Mouse (Mus musculus) spleen, adult 2 months (tissue): ENCODE results near the gene Atxn7l3. TPM values are rescaled to one million over a fixed set of nuclear protein-coding genes. Genes with fewer than 3 reads are reported as not detected.

ENCODE experiments used
- DNase-seq, 2 experiments: peaks; one replicate each; pipeline versions ENCODE4 v3.0.0 to v3.0.0-alpha.2; 2012 to 2021; ENCODE audit warnings: low spot score in 2 of 2, low read depth in 1 of 2
- H3K27ac ChIP-seq: fragments of 200-500 bp; 2 replicates; pipeline ENCODE4 v1.5.1; 2012; ENCODE audit warnings: low read length, inconsistent platforms; ENCODE audit not compliant: insufficient read depth
- H3K27me3 ChIP-seq: fragments of 200-500 bp; 2 replicates; pipeline ENCODE4 v1.6.1; 2012; ENCODE audit warnings: mild to moderate bottlenecking, moderate library complexity, low read length, inconsistent platforms; ENCODE audit not compliant: control insufficient read depth, insufficient read depth
- H3K36me3 ChIP-seq: fragments of 200-500 bp; 2 replicates; pipeline ENCODE4 v1.6.1; 2012; ENCODE audit warnings: mild to moderate bottlenecking, low read length, inconsistent platforms; ENCODE audit not compliant: control insufficient read depth, insufficient read depth
- H3K4me1 ChIP-seq: fragments of 200-500 bp; 2 replicates; pipeline ENCODE4 v1.6.1; 2011; ENCODE audit warnings: inconsistent platforms; ENCODE audit not compliant: control insufficient read depth, insufficient read depth, insufficient read length
- H3K4me3 ChIP-seq: fragments of 200-500 bp; 2 replicates; pipeline ENCODE4 v1.5.1; 2011; ENCODE audit warnings: mild to moderate bottlenecking, inconsistent platforms; ENCODE audit not compliant: insufficient read depth, insufficient read length; ENCODE audit errors: extremely low read depth
- CTCF ChIP-seq: fragments of 200-500 bp; IDR thresholded peaks from 2 replicates; pipeline ENCODE4 v1.5.1; 2011; ENCODE audit warnings: mild to moderate bottlenecking, inconsistent platforms; ENCODE audit not compliant: insufficient read depth, insufficient read length, insufficient replicate concordance; ENCODE audit errors: extremely low read depth
- POLR2A ChIP-seq: fragments of 200-500 bp; IDR thresholded peaks from 2 replicates; pipeline ENCODE4 v1.6.1; 2011; ENCODE audit warnings: low read depth, low read length, inconsistent platforms
- WGBS: fragments of 180-500 bp; shearing (Covaris S2); methylation state at CpG from one replicate; pipeline ENCODE4 v1.1.7; 2018; 5-methylcytosine and 5-hydroxymethylcytosine counted together
- polyA plus RNA-seq: library from polyadenylated mRNA; depleted of rRNA; stranded (reverse); fragments of >200 nt; gene quantifications from 2 replicates; pipeline ENCODE4 v1.2.3, GENCODE M21; 2012

The Atxn7l3 gene
- polyA plus RNA-seq, 1 experiment = 39.8 TPM

DNA sequence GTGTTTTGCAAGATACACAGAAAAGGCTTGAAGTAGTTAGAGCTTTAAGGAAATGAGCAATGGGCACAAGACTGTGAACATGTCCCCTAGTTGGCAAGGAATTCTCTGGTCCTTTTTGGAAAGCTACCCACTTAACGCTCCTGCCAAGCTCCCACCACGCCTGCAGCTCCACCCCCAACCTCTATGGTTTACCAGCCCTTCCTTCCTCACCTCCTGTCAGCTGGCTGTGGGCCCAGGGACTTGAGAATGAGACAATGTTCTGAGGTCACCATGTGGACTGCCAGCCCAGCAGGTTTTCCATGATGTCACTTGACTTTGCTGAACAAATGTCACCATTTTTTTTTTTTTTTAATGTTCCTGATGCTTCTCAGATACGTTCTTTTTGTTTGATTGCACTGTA is 42.1 kb upstream of the Atxn7l3 start:
- TF ChIP-seq CTCF = no peak
- TF ChIP-seq POLR2A = no peak
- whole genome bisulfite sequencing = 3% methylated on average over 3 of the region's 3 CpGs
- no peak for DNase-seq
- H3K27ac ChIP-seq = no peak overlapping the region
- H3K4me3 ChIP-seq = no peak overlapping the region
- H3K4me1 ChIP-seq = no peaks in the 10 kb centered on the region
- H3K36me3 ChIP-seq = no peaks in the 10 kb centered on the region
- H3K27me3 ChIP-seq = no peaks in the 10 kb centered on the region; the same call in 1 of the 2 replicates

DNA sequence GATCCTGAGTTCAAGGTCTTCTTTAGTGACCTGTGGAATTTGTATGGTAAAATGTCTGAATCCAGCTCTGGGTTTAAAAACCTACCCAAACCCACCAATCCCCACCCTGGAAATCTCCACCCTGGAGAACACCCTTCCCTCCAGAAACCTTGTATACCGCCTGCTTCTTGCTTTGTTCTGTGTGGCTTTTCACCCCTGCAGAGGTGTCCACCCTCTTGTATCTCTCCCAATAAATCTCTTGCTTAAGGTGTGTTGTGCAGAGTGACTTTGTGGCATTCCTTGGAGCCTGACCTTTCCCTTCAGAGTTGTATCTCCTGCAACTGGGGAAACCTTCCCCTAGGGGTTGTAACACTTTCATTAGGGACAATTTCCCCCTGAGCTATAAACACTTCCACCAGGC is 41.5 kb upstream of the Atxn7l3 start:
- no peak for DNase-seq
- no peaks in the 10 kb centered on the region; the same call in 1 of the 2 replicates for H3K27me3 ChIP-seq
- no peaks in the 10 kb centered on the region for H3K4me1 ChIP-seq
- H3K4me3 ChIP-seq = no peak overlapping the region
- 87% methylated on average over 1 of the region's 1 CpGs for WGBS
- H3K36me3 ChIP-seq = no peaks in the 10 kb centered on the region
- no peak overlapping the region for H3K27ac ChIP-seq
- no peak for TF ChIP-seq CTCF
- no peak for TF ChIP-seq POLR2A

DNA sequence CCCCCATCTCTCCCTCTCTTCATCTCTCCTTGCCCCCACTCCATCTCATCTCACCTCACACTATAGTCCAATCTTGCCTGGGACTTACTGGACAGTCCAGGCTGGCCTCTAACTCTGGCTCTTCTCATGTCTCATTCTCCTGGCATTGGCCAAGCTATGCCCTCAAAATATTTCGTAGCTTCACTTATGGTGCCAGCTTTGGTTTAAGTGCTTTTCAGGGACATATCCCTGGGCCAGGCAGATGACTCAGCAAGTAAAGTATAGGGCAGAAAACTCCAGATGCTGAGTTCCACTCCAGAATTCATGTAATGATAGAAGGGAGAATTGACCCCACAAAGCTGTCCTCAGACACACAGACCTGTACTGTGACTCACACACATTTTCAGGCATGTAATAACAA is 39.8 kb upstream of the Atxn7l3 start:
- no peak for TF ChIP-seq CTCF
- DNase-seq = no peak
- WGBS = 77% methylated on average over 1 of the region's 1 CpGs
- H3K4me3 ChIP-seq = no peak overlapping the region
- no peaks in the 10 kb centered on the region for H3K4me1 ChIP-seq
- H3K27ac ChIP-seq = no peak overlapping the region
- H3K27me3 ChIP-seq = no peaks in the 10 kb centered on the region; the same call in none of the 2 replicates
- no peaks in the 10 kb centered on the region for H3K36me3 ChIP-seq

DNA sequence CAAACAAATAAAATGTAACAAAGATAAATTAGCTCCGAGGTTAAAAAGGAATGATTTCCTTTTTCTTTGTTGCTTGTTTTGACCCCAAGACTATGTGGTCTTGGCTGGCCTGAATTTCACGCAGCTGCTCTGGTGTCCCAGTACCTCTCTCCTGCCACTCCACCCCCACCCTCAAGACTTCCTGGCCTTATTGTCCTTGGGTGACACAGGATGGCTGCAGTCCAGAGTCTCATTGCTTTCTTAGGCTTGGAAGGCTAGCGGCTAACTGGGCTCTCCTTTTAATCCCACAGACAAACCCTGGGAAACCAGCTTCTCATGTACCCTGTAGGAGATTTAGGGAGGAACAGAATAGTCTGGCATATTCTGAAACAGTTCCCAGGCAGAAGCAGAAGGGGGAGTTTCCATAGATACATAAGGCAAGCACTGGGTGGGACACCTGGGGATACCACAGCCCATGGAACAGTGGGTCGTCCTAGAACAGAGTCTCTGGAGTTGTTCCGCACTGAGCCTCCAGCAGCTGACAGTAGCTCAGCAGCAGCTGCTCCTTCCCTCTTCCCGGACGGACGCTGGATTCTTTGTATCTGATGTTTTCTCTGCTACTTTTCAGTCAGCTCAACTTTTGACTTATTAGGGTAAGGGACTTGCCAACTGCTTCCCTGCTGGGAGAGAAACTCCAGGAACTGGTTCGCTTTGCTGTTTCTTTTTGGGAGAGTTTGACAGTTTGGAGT is 38.7 kb upstream of the Atxn7l3 start:
- TF ChIP-seq CTCF = no peak
- TF ChIP-seq POLR2A = no peak
- Histone ChIP-seq H3K4me3 (no peak overlapping the region), H3K27me3 (no peaks in the 10 kb centered on the region; the same call in none of the 2 replicates), H3K27ac (no peak overlapping the region), H3K4me1 (no peaks in the 10 kb centered on the region), H3K36me3 (no peaks in the 10 kb centered on the region)
- DNase-seq = no peak
- 63% methylated on average over 9 of the region's 9 CpGs for WGBS

DNA sequence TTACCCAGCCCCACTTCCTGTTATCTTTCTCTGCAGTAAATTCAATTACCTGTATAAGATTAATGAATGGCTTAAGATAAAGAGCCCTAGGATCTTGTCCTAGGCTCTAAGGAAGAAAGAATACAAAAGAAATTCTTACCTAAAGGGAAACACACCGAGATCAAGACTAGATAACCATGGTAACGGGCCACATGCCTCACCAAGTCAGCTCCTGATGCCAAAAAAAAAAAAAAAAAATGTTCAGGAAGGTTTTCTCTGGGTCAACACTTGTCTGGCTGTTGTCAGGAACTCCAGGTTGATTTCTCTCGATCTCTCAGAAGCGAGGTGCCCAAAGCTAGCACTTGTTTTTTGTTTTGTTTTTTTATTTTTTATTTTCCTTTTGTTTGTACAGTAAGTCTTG is 37.6 kb upstream of the Atxn7l3 start:
- Histone ChIP-seq H3K27ac (no peak overlapping the region), H3K4me3 (no peak overlapping the region), H3K27me3 (no peaks in the 10 kb centered on the region; the same call in none of the 2 replicates), H3K36me3 (no peaks in the 10 kb centered on the region), H3K4me1 (no peaks in the 10 kb centered on the region)
- WGBS = 79% methylated on average over 4 of the region's 4 CpGs
- no peak for TF ChIP-seq POLR2A
- DNase-seq = no peak

DNA sequence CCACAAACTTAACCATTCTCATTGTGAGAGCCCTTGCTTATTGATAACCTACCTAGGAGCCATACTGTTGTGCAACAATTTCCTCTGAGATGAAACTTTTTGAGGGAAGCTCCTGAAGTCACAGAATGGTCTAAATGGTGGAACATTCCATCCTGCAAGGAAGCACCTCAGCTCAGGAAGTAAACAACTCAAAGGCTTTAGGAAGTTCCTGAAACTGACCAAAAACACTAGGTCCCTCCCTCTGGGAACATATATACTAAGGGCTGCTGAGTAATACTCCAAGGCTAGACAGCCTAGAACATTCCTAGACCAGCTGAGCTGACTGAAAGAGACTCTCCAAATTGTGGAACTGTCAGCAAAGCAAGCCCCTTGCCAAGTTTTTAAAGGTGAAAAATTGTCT is 36.6 kb upstream of the Atxn7l3 start:
- Histone ChIP-seq H3K4me1 (no peaks in the 10 kb centered on the region), H3K27ac (no peak overlapping the region), H3K4me3 (no peak overlapping the region), H3K27me3 (no peaks in the 10 kb centered on the region; the same call in none of the 2 replicates), H3K36me3 (no peaks in the 10 kb centered on the region)
- DNase-seq = no peak
- TF ChIP-seq POLR2A (no peak), CTCF (no peak)

DNA sequence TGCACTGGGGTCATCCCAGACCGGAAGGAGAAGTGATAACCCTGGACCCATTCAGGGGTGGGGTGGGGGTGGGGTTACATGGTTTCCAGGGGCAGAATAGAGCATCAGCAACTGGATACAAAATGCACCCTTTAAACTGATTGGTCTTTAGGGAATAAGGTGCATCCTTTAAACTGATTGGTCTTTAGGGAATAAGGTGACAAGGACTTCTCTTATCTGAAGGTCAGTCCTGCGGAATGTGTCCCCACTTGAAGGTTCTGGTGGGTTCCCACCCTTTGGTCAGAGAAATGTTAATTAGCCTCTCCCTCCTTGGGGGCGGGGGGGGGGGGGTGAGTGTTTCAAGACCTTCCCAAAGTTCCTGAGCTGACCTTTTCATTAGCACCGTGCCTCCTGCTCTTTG is 35.4 kb upstream of the Atxn7l3 start:
- TF ChIP-seq POLR2A (no peak), CTCF (no peak)
- no peak for DNase-seq
- H3K4me3 ChIP-seq = no peak overlapping the region
- WGBS = 62% methylated on average over 4 of the region's 4 CpGs
- no peaks in the 10 kb centered on the region for H3K4me1 ChIP-seq
- H3K36me3 ChIP-seq = no peaks in the 10 kb centered on the region
- H3K27me3 ChIP-seq = no peaks in the 10 kb centered on the region; the same call in none of the 2 replicates
- H3K27ac ChIP-seq = no peak overlapping the region
